Mouse (Mus musculus) B cell, adult 67 days (primary cell): ENCODE results near the gene Gna13. TPM values are rescaled to one million over a fixed set of nuclear protein-coding genes. Genes with fewer than 3 reads are reported as not detected.

Experiments
- total RNA-seq, 2 experiments: library from RNA; stranded (reverse); gene quantifications; 4 replicates each; pipeline ENCODE4 v1.2.4; 2023

Gene Gna13
- 100 to 1,000 TPM; 156 to 167 TPM for total RNA-seq

DNA sequence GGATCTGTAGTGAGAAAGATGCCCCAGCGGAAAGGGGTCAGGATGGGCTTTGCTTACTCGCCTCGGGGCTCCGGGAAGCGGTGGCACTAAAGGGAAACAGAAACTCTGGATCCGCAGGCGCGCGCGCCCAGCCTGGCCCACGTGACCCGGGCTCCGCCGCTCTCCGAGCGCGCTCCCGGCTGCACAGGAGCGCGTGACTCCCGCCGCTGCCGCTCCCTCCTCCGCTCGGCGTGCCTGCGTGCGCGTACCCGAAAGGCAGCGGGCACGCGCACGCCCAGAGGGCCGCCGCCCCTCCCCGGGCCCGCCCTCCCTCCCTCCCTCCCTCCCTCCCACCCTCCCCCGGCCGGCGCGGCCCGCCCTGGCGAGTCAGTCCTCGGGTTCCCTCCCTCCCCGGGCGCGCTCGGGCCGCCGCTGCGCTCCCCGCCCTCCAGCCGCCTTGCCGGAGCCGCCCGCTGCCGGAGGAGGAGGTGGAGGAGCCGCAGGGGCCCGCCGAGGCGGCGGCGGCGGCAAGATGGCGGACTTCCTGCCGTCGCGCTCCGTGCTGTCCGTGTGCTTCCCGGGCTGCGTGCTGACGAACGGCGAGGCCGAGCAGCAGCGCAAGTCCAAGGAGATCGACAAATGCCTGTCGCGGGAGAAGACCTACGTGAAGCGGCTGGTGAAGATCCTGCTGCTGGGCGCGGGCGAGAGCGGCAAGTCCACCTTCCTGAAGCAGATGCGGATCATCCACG is at the start of gene Gna13:
Gene Gna13 (plus strand): TSS at position 369 of the 728 bp plus-strand sequence.

DNA sequence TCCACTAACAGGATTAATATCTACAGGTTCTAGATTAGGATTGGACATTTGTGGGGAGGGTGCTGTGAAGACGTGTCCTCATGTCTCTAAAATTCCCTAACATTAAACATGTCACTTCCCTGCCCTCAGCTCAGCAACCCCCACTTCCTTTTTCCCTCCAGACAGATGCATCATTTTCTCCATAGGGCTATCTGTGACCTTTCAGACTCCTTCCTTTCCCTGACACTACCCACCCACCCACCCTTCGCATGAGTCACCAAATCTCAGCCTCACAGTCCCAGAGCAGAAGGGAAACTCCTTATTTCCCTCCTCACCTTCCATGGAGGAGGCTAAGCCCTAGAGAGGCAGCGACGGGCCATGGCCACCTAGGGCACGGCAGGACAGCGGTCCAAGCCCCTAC is 51.0 kb downstream of the Gna13 start, which contains the start of gene 9930022D16Rik:
Gene 9930022D16Rik (plus strand): TSS at position 301 of the 400 bp plus-strand sequence.

DNA sequence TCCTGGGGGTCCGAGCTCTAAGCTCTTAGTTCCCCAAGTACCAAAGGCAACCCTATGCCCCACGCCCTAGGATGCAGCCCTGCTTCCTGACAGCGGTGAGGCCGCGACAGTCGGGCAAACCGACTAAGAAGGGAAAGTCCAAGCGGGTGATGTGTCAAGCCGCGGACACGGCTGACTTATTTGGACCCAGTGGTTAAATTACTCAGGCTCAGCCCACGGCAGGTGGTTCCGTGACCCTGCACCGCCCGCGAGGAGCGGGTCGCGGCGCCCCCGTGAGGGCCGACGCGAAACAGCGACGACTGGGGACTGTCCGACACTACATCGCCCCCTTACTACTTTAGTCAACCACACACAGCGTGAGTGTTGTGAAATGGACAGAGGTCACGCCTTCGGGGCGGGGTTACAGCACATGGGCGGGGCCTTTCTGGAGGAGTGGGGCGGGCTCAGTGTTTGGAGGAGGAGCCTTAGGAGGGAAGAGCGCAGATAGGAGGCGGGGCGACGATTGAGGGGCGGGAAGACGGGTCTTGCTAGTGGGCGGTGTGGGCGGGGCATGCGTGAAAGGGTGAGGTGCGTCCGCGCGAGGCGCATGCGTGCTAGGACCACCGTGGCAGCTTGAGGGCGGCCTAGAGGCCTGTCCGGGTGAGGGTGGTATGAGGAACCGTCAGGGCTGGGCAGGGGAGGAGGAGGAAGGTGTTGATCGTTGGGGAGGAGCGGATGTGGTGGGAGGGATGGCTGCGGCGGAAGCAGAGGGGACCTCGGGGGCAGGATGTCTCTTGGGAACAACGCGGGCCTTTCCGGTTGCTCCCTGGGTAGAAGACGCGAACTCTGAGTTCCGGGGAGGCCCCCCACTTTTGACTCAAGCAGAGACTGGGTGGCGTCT is 63.0 kb downstream of the Gna13 start, which contains the start of gene Amz2:
Gene Amz2 (plus strand): TSS at position 555 of the 880 bp plus-strand sequence.

Other genes starting within 250 kb of the Gna13 start
- not detected for gene E030025P04Rik, start 218.5 kb upstream of the Gna13 start, total RNA-seq
- under 1 TPM; 0.15 to 0.64 TPM for gene Rgs9, start 64.7 kb upstream of the Gna13 start, total RNA-seq
- gene 9930022D16Rik, start 51.1 kb downstream of the Gna13 start, total RNA-seq = under 1 TPM; 0.46 to 0.80 TPM
- 10 to 100 TPM; 28.4 to 39.2 TPM for gene Amz2, start 63.1 kb downstream of the Gna13 start, total RNA-seq
- gene Arsg, start 110.5 kb downstream of the Gna13 start, total RNA-seq = 1 to 10 TPM; 3.8 to 7.0 TPM
- gene Slc16a6, start 110.8 kb downstream of the Gna13 start, total RNA-seq = 10 to 100 TPM; 93.1 to 97.3 TPM
- gene Wipi1, start 249.1 kb downstream of the Gna13 start, total RNA-seq = 1 to 10 TPM in 1 of 2 experiments, under 1 TPM in 1; 0.58 to 1.6 TPM